Mouse (Mus musculus): ENCODE data around the gene Gclm.

DNA sequence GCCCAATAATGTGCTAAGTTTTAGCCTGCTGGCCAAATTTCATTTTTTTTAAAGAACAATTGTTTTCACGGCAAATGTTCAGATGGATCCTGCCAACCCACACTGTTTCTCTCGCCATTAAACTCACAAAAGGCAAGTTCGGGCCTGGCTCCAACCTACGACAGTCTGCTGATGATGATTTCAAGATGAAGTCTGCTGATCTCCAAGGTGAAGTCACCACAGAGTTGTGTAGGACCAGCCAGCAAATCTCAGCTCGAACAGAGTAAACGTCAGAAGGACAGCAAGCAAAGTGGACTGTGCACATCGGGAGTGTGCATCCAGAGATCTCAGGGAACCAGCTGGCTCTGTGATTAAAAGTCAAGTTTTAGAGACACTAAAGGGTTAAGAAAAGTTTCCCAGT, 34.5 kb upstream of the Gclm start:
- TF ChIP-seq EP300 (IDR thresholded peaks at IDR 0.05; ENCODE audit: insufficient read depth, low read depth, low read length) = no peak
- no peak for TF ChIP-seq CTCF (IDR thresholded peaks at IDR 0.05)
- no peak for TF ChIP-seq POLR2A (IDR thresholded peaks at IDR 0.05; ENCODE audit: insufficient read depth, low read depth, low read length)
